Mouse (Mus musculus) cerebellum, postnatal 36 days (tissue): Measurements from ENCODE around the gene Slc50a1.
A peak's percentile ranks its signal among the peaks of the same experiment; 100 is the strongest.

Source experiments
- DNase-seq, 2 experiments: peaks; one replicate each; pipeline ENCODE4 v3.0.0; 2021 to 2022; ENCODE audit warnings: mixed read lengths in 2 of 2

Slc50a1 gene

DNA sequence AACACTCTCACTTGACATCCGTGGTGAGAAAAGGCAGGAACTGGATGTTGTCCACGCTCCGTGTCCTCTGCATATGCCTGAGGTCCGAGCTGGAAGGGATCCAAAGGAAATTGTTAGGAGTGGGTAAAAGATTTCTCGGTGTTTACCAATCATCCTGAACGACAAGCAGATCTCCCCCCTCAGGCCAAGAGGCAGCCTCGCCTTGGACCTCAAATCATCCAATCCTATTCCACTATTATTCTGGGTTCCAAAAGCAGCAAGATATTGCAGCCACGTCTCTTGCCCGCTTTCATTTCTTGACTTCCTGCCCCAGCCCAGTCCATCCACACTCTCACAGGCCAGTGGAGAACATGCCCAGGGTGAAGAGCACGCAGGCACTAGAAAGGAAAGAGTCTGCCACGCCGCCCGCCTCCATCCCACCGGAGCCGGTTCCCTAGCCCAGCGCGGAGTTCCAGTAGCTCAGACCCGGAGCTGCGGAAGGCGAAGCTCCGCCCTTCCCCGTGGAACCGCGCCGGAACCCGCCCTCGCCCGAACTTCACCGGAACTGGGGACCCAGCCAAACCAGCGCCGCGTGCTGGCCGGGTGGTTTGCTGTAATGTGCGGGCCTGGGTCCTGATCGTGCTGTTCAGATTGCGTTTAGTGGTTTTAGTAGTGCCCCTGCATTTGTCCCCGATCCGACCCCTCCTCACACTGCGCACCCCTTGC lies at the start of gene Slc50a1:
Gene Slc50a1, minus strand, starts transcription at position 520 of the 705 bp plus-strand sequence.
- DNase-seq: peak; percentile 83 to 88

DNA sequence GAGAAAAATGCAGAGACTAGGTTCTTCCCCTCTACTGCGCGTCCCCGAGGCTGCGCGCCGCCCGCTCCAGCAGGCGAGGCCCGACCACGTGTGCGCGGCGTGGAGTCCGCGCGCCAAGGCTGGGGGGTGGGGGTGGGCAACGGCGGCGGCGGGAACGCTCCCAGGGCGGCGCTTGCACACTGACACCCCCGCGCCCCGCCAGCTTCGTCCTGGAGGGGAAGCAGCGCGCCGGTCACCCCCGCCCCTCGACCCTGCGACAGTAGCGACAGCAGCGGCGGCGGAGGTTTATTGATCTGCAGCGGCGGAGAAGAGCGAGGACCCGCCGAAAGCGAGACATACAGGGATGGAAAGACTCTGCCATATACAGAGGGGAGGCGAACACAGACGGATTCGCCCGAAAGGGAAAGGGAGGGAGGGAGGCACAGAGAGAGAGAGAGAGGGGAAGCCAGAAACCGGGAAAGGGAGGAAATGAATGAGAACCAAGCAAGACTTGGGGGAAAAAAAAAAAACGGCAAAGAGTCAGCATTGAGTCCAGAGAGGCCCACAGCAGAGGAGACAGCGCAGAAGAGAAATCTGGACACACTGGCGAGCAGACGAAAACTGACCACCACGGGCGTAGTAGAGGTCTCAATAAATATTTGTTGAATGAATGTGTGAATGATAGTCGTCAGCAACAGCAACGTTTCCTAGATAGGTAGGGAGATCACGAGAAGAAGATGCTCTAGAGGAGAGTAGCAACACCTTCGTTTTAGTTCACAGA lies 49.4 kb upstream of the Slc50a1 start:
- no peak for DNase-seq

DNA sequence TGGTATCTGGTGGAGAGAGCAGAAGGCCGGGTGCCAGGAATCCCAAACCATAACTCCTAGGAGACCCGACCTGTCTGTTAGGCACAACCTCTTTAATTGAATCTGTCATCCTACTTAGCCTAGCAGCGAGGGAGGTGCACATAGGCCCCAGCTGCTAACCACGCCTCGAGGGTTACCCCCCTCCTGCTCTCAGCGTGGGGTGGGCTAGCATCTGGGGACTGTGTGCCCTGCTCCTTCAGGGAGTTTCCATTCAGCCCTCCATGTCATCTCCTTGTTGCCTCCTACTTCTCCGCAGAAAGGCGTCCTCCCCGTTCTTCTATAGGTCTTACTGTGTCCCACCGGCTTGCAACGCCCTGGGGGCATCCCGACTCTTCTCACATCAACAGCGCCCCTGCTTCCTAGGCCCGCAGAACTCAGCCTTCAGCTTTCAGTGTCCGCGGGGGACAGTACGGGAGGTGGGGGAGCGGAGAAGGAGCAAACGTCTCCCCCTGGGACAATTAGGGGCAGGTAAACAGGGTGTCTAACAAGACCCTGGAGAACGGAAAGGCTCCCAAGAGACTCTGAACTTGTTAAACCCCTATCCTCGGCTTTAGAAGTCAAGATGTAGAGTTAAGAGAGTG lies 48.7 kb upstream of the Slc50a1 start:
- no peak for DNase-seq

DNA sequence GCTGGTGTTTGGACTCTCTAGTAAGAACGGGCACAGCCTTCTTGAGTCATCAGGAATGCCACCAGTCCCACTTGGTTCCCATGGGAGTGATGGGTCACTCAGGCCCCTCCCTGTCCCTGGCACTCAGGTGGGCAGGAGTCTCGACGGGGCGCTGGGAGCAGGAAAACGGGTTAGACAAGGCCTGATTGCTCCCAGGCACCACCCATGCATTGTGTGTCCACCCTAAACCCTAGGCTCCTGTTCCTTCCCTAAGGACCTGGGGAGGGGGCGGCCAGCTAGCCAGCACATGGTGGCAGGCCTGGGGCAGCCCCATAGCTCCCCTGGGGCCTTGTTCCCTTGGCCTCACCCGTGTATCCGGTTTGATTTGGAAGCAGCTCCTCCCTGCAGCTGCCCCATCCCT lies 47.9 kb upstream of the Slc50a1 start:
- no peak for DNase-seq

DNA sequence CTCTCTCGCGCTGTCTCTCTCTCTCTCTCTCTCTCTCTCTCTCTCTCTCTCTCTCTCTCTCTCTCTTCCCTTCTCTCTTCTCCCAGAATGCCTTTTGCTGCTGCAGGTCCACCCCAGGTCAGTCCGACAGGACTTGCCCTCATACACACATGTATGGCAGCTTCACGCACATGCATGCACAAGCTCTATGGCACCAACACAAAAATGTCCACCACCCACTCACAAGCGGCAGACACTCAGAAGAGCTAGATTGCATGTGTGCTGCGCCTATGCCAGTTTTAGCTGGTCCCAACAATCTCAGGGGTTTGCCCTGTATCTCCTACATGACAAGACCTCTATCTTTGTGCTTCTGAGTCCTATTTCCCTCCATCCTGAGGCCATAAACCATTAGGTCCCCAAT lies 46.9 kb upstream of the Slc50a1 start:
- no peak for DNase-seq

DNA sequence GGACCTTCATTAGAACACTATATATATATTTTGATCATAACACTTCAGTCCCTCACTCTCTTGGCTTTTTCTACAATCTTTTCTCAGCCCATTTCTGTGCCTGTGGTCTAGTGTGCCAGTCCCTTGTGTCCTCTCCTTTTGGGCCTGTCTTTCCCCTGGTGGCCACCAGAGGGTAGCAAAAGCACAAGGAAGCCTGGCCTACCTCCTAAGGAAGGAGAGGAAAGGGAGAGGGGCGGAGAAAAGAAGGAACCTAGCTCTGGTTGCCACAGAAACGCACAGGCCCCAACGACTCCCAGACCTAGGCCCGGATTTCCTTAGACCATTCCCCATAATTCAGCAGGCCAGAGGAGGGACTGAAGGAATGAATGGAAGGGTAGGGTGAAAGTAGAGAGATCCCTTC lies 46.5 kb upstream of the Slc50a1 start:
- DNase-seq: peak; percentile 86 to 90

DNA sequence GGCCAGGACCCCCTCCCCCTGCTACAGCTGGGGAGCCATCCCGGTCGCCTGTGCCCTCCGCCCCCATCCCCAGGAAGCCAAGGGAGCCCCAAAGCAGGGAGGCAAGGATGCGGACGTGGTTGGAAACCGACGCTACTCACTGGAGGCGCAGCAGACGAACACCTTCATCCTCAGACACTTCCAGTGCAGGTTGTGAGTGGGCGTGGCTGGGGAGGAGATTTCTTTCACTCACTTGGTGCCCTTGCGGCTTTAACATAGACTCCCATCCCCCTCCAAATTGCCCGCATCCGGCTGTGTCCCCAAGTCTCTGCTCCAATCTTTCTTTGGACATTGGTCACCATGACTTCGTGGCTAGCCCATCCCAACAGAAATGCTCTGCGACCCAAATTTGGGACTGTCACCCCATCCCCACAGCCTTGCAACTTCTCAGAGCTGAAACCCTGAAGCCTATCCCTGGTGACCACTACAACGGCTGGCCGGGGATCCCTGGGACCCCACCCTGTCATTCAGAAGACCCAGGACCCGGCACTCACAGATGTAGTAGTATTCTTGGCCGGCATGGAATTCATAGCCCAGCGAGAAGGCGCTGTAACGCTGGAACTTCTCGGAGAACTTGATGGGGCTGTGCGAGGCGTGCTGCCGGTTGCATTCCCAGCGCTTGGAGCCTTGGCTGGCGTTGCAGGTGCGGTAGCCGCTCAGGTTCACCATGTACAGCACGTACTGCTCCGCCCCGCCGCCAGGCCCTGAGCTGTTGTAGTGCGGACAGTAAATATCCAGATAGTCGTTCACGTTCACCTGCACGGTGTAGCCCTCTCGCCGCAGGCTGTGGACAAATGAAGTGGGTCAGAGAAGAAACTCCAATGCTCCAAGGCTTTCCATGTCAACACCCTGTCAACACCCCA lies 45.8 kb upstream of the Slc50a1 start:
- no peak for DNase-seq

DNA sequence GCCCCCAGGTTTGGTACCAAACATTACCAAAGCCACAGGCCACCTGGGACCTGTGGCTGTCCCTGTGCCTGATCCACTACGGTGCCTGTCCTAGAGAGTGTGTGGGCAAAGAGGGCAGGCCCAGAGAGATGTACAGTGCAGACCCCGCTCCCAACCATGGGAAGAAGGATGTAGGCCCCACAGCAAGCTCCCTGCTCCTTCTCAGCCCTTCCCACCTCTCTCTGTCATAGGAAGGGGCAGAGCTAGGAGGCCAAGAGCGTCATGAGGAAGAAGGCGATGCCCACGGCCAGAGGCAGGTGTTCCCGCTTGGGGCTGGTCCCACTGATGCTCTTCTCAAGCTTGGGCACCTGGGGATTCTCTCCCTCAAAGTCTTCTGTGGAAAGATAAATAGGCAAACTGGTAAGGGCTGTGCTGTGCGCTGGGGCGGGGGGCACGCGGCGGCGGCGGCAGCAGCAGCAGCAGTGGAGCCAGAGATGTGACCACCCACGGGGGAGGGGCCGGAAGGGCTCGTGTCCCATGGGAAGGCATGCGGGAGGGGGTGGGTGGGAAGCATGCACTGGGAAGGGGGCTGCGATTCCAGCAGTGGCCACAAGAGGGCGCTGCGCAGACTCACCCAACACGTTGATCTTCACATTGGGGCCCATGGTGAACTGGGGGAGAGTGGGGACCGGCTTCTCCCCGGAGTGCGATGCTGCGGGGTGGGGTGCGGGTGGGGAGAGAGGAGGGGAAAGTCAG lies 45.0 kb upstream of the Slc50a1 start:
- DNase-seq: peak; percentile 76 to 80

DNA sequence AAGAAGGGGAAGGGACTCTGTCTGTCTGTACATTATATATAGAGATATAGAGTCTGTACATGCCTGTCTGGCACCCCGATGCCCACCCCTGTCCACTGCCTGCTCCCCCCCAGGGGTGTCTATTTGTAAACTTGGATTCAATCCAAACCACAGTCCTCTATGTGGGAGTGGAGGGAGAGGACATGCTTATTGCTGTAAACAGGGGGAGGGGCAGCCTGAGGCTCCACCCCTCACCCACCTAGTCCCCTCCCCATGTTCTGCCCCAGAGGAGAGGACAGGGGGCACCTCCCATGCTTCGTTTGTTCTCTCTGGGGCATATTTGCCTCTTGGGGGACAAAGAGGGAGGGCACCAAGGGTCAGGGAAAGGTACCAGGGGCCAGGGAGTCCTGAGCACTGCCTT lies 44.4 kb upstream of the Slc50a1 start:
- DNase-seq: no peak

DNA sequence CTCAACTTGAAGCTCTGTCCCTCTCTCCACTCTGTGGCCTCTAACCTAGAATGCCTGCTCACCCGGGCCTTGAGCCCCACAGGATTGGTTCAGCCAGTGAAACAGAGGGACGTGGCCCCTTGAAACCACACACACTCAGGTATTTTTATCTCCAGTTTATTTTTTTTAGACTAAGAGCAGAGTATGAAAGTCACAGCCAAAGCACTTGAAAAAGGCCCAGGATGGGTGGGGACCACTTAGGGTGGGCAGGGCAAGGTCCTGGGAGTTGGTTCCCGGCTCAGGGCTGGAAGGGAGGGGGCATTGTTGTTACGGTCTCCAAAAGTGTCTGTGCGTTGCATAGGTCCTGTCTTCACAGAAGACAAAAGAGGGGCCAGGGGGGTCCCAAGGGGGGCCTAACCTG lies 44.0 kb upstream of the Slc50a1 start:
- DNase-seq: no peak

DNA sequence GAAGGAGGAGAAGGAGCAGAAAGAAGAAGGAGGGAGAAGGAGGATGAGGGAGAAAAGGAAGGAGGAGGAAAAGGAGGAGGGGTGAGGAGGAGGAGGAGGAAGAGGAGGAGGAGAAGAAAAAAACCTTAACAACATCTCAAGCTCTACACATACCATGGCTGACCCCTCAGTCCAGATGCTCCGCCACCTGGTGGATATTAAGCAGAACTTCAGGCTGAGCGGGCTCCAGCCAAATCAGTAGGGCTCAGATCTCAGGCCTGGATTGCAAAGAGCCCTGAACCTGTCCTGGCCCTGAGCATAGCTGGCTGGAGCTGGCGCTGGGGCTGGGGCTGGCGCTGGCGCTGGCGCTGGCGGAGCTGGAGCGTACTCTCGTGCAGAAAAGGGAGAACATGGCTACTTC lies 37.7 kb upstream of the Slc50a1 start:
- DNase-seq: peak; percentile 67 to 70

DNA sequence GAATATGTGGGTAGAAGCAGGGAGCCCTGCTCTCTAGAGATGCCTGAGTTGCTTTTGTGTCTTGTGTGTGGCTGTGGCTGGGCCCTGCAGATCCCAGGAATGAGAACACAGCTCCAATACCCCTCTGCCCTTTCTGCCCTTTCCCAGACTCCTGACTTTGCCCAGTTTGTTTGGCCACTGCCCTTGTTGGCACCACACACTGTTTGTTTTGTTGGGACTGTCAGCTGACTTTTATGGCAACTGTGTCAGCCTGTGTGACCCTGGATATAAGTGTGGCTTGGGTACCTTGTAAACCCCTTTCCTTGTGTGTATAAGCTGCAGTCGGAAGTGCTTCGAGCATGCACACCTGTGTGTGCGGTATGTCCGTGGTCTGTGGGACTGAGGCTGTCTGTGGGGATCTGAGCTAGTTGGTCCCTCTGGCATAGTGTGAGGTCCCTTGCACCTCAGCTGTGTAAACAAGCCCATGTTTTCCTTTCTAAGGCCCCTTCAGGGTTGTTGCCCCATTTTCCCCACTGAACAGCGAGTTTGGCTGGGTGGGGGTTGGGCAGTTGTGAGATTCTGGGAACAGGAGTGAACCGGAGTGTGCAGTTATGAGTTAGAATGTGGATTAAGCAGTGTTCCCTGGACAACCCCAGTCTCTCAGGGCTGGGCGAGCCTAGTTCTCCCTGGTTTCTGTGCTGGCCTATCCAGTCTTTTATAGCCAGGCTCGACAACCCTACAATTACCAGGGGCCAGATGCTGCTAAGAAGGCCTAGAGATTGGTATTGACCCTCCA lies 35.4 kb upstream of the Slc50a1 start:
- no peak for DNase-seq

DNA sequence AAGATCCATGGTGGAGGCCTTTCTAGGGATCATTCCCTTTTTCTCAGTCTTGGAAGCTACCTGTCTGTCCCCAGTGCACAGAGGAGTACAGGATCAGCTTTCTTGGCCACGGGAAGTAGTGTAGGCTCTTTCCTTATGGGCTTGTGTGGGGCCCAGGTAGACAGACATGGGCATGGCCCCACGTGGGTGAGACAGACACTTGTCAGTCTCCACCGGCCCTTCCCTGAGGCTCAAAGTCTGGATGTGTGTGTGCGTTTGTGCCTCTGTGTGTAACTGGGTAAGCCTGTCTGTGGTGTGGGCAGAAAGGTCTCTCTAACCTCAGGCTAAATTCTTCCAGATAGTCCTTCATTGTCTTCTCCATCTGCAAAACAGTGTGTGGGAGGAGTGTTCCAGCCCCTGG lies 34.7 kb upstream of the Slc50a1 start:
- DNase-seq: no peak

DNA sequence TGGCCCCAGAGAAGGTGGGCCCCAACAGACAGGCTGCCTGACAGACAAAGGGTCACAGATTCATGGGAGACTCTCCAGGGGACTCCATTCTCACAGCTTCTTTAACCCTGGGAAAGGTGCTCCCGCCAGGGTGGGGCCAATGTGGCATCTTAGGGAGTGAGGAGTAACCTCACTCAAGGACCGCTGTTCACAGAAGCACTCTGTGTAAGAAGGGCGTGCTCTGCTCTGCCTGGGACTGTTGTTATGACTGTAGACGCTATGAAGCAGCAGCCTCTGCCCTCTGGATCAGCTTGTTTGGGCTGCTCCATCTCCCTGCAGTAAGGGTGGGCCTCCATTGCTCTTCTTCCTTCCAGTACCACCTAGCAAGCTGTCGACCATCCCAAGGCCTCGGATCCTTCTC lies 34.1 kb upstream of the Slc50a1 start:
- no peak for DNase-seq

DNA sequence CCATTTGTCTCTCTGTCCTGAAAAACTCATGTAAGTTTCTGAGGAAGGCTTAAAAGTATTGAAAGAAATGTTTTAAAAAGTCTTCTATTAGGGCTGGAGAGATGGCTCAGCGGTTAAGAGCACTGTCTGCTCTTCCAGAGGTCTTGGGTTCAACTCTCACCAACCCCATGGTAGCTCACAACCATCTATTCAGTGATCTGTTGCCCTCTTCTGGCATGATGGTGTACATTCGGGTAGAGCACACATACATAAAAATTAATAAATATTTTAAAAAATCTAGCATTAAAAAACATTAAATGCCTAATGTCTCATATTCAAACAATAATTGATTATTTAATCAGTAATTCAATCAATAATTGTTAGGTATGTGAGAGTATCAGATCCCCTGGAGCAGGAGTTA lies 30.1 kb upstream of the Slc50a1 start:
- DNase-seq: no peak

DNA sequence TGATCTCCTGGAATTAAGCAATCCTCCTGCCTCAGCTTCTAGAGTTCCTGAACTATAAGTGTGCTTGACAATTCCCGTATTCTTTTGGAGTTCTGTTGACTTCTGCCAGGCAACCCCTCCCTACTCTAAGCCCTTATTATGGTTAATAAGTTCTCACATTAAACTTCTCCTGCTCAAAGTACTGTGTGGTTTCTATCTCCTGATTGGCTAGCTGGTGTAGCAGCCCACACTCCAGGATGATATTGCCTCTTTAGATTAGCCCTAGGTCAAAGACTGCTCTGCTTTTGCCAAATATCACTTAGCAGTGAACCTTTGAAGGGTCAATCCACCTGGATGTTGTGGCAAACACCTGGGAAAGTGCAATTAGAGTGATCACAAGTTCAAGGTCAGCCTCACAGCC lies 29.7 kb upstream of the Slc50a1 start:
- DNase-seq: no peak

DNA sequence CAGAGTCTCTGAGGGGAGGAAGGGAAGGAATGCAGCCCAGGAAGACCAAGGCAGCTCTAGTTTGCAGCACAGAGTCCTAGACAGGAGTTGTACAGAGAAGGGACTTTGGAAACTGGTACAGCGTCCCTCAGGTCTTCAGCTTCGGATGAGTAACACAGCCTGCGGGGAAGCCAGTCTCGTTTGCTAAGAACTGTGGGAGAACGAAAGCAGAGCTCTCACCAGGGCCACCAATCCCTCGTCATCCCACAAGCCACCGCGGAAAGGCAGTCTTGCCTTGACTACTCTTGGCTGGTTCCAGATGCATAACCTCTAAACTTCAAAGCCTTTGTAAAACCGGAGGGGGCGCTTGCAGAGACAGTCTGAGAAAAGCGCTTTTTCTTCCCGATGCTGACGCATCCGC lies 29.1 kb upstream of the Slc50a1 start:
- DNase-seq: no peak

DNA sequence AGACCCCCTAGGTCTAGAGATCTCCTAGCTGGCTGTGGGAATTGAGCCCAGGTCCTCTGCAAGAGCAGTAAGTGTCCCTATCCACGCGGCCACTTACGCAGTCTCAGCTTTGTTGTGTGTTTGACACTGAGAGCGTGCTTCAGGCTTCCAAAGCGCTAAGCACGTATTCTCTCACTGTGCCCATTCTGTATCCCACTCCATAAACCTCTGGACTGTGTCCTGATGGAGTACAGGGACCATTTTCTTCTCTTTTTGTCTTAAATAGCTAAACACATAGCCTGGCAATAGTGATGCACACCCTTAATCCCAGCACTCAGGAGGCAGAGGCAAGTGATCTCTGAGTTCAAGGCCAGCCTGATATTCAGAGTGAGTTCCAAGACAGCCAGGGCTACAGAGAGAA lies 28.5 kb upstream of the Slc50a1 start:
- no peak for DNase-seq

DNA sequence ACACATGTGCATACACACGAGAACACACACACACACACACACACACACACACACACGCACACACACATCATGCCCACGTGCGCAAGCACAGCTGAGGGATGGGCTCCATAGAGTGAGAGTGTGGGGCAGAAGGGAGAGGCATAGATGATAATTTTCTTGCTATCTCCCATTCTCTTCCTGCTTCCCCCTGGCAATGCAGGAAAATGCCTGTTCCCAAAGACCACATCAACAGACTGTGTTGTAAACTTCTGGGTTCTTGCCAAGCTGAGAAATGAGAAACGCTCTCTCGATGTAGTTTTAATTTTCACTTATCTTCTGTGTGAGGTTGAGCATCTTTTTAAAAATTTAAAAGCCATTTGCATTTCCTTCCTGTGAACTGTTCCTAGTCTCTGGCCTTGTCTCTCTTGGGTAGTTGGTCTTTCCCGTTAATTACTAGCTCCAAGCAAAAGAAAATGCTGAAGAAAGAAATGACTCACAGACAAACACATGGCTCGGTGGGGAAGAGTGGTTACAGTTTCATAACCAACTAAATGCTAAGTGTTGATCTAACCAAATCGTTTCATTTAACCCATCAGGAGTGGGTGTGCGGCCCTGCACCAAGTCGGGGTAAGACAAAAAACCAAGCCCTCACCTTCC lies 26.5 kb upstream of the Slc50a1 start:
- DNase-seq: no peak

DNA sequence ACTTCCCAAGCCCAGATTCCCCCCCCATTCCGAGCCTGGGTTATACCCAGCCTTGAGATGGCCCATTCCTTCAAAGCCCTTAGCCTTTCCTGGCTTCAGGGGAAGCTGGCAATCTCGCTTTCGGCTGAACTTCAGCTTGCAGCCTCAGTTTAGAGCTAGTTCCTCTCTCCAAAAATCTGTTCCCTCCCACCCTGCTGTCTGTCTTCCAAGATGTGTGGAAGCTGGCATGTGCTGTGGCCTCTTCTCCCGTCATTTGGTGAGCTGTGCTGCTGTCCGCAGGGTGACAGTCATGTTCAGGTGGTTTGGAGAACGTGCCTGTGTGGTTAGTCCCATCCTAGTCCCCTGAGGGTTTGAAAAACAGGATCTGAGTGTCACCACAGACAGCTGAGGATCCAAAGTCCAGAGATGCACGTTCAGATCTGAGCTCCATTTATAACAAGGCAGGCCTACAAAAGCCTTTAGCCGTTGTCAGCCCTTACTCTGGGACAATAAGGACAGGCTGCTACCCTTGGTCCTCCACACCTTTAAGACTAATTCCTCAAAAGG lies 25.4 kb upstream of the Slc50a1 start:
- no peak for DNase-seq

DNA sequence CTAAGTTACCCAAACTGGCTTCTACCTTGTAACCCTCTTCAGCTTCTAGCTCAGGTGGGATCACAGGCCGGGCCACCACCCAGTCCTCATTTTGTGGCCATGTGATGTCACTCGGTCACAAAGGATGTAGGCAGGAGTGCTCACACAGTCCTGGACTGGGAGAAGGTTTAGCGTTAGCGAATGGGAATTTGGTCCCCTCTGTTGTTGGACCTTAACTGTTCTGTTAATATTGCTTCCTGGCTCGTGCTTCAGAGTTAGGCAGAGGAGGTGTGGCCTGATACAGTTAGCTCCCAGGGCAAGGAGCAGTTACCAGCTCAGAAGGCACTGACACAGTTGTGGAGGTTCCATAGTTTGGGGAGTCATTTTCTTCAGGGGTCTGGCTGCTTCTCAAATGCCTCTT lies 23.8 kb upstream of the Slc50a1 start:
- no peak for DNase-seq
